Mouse (Mus musculus) megakaryocyte, embryonic 14.5 days (primary cell): ENCODE measurements at regions not wholly inside any gene's neighbourhood (a gene's known extent, or its start where the extent isn't known, plus 50 kb on each side); places are given as distances from the start of the nearest gene placed in this dataset.

Experiments
- FLI1 ChIP-seq: IDR thresholded peaks from 2 replicates; pipeline ENCODE4 v1.6.1; 2012; ENCODE audit warnings: low read length, inconsistent platforms, mixed read lengths
- GATA1 ChIP-seq: IDR thresholded peaks from 3 replicates; pipeline ENCODE4 v1.6.1; 2012; ENCODE audit warnings: mixed read lengths, low read length, inconsistent platforms, borderline replicate concordance

DNA sequence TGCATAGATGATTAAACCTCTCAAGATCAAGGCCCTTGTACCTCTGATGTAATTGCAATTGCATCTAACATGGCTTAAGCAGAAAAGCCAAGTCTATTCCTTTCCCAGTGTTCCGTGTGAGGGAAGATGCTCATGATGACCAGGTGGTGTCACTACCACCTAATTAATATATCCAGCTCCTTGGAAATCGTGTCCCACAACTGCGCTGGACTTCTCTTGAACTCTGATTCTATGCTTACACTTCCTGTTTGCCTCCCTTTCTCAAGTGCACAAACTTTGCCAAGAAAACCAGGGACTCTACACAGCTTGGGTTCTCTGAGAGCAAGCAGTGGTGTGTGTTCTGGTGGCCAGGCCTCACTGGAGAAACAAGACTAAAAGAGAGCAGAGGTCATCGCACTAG is 58.0 kb upstream of the Slc1a1 start:
- TF ChIP-seq GATA1 (no peak), FLI1 (no peak)
